Mouse (Mus musculus) erythroblast, adult 5-6 weeks (primary cell): ENCODE measurements around the gene Kdm2b. TPM values are rescaled to one million over a fixed set of nuclear protein-coding genes. Genes with fewer than 3 reads are reported as not detected.

Experiments
- total RNA-seq, 2 experiments: library from RNA; stranded (forward) in 1 of 2; stranded (reverse) in 1 of 2; fragments of 150-400 nt in 1 of 2; fragments of 200-764, 138-1000 nt in 1 of 2; gene quantifications; 2 replicates each; pipeline versions ENCODE4 v1.2.3 to v1.2.4; 2015 to 2017; ENCODE audit warnings: low replicate concordance in 2 of 2

Kdm2b gene
- total RNA-seq, 2 experiments from 2014 or later = 7.5 to 28.3 TPM

Other genes starting within 250 kb of the Kdm2b start
- 10.9 and 24.0 TPM in 2 replicates for gene Camkk2, start 210.4 kb downstream of the Kdm2b start, total RNA-seq (2015; ENCODE audit: low replicate concordance)
- 12.8 and 21.6 TPM in 2 replicates for gene Camkk2, start 210.4 kb downstream of the Kdm2b start, total RNA-seq (2017; ENCODE audit: low replicate concordance)
- gene Anapc5, start 168.5 kb downstream of the Kdm2b start, total RNA-seq (2015; ENCODE audit: low replicate concordance) = 76.7 and 89.7 TPM in 2 replicates
- gene Anapc5, start 168.5 kb downstream of the Kdm2b start, total RNA-seq (2017; ENCODE audit: low replicate concordance) = 116 and 153 TPM in 2 replicates
- gene Rnf34, start 139.8 kb downstream of the Kdm2b start, total RNA-seq (2015; ENCODE audit: low replicate concordance) = 5.9 and 8.5 TPM in 2 replicates
- gene Rnf34, start 139.8 kb downstream of the Kdm2b start, total RNA-seq (2017; ENCODE audit: low replicate concordance) = 4.8 and 6.3 TPM in 2 replicates
- gene Orai1, start 25.3 kb upstream of the Kdm2b start, total RNA-seq (2015; ENCODE audit: low replicate concordance) = 23.6 and 25.1 TPM in 2 replicates
- gene Orai1, start 25.3 kb upstream of the Kdm2b start, total RNA-seq (2017; ENCODE audit: low replicate concordance) = 0.84 and 7.8 TPM in 2 replicates
- gene Morn3, start 57.2 kb upstream of the Kdm2b start, total RNA-seq (2015; ENCODE audit: low replicate concordance) = not detected in 2 replicates
- gene Morn3, start 57.2 kb upstream of the Kdm2b start, total RNA-seq (2017; ENCODE audit: low replicate concordance) = not detected in 2 replicates
- 14.4 and 28.6 TPM in 2 replicates for gene Tmem120b, start 78.6 kb upstream of the Kdm2b start, total RNA-seq (2015; ENCODE audit: low replicate concordance)
- 25.6 and 61.1 TPM in 2 replicates for gene Tmem120b, start 78.6 kb upstream of the Kdm2b start, total RNA-seq (2017; ENCODE audit: low replicate concordance)
- 1.5 and 2.1 TPM in 2 replicates for gene Rhof, start 142.9 kb upstream of the Kdm2b start, total RNA-seq (2015; ENCODE audit: low replicate concordance)
- 0.70 and 2.1 TPM in 2 replicates for gene Rhof, start 142.9 kb upstream of the Kdm2b start, total RNA-seq (2017; ENCODE audit: low replicate concordance)
- gene Setd1b, start 152.4 kb upstream of the Kdm2b start, total RNA-seq (2015; ENCODE audit: low replicate concordance) = 15.6 and 19.2 TPM in 2 replicates
- 5.5 and 7.7 TPM in 2 replicates for gene Setd1b, start 152.4 kb upstream of the Kdm2b start, total RNA-seq (2017; ENCODE audit: low replicate concordance)
- 6.9 and 25.5 TPM in 2 replicates for gene Psmd9, start 179.6 kb upstream of the Kdm2b start, total RNA-seq (2015; ENCODE audit: low replicate concordance)
- 13.8 and 28.7 TPM in 2 replicates for gene Psmd9, start 179.6 kb upstream of the Kdm2b start, total RNA-seq (2017; ENCODE audit: low replicate concordance)
- not detected in 2 replicates for gene Hpd, start 192.9 kb upstream of the Kdm2b start, total RNA-seq (2015; ENCODE audit: low replicate concordance)
- not detected in 2 replicates for gene Hpd, start 192.9 kb upstream of the Kdm2b start, total RNA-seq (2017; ENCODE audit: low replicate concordance)